Mouse (Mus musculus): ENCODE data around the gene 4932438A13Rik. TPM values are rescaled to one million over a fixed set of nuclear protein-coding genes. Genes with fewer than 3 reads are reported as not detected.

Gene 4932438A13Rik
- polyA plus RNA-seq, 1 experiment from 2014 or later: 22.2 TPM

GRCm38 (mm10) chr3:36853733-36854440, 9.0 kb upstream of the 4932438A13Rik start:
- Histone ChIP-seq H3K79me2 (ENCODE audit: inconsistent target) (no peaks in the 10 kb centered on the region), H3K36me3 (ENCODE audit: inconsistent target) (no peaks in the 10 kb centered on the region), H3K27ac (peak overlapping the region; percentile 25), H3K4me3 (ENCODE audit: inconsistent target) (peak overlapping the region; percentile 2; the same call in 1 of the 2 replicates)
- WGBS (ENCODE audit: missing documents): 3% methylated on average over 10 of the region's 10 CpGs

GRCm38 (mm10) chr3:36861411-36862410, 1.2 kb upstream of the 4932438A13Rik start:
- peak overlapping the region; percentile 32 for H3K4me3 ChIP-seq (ENCODE audit: inconsistent target)

DNA sequence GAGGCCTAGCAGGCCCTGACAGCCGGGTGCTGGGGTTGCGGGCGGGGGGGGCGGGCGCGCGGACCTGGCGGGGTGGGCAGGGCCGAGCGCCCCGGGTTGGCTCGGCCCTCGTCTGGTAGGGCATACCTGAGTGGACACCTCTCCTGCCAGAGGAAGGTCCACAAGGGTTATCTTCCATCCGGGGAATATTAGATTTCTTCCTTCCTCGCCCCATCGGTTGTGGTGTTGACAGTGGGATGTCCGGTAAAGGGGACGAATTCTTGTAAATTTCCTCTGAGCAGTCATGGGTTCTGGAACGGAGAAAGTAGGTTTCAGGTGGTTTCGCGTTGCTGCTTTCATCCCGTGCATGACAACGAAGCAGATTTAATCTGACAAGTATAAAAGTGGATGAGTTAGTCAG, 523 bp downstream of the 4932438A13Rik start:
- Histone ChIP-seq H3K27ac (no peak overlapping the region), H3K79me2 (ENCODE audit: inconsistent target) (peaks cover 49% of the 10 kb centered on the region), H3K36me3 (ENCODE audit: inconsistent target) (peaks cover 19% of the 10 kb centered on the region; the same call in 1 of the 2 replicates), H3K4me3 (ENCODE audit: inconsistent target) (peak overlapping the region; percentile 52)
- WGBS (ENCODE audit: missing documents): under 1% methylated on average over 23 of the region's 23 CpGs

More at GRCm38 (mm10) chr3:36861411-36862410, 1.2 kb upstream of the 4932438A13Rik start:
- Histone ChIP-seq H3K27ac (peak overlapping the region; percentile 67), H3K36me3 (ENCODE audit: inconsistent target) (peaks cover 19% of the 10 kb centered on the region; the same call in 1 of the 2 replicates), H3K79me2 (ENCODE audit: inconsistent target) (peaks cover 32% of the 10 kb centered on the region)
- 67% methylated on average over 3 of the region's 3 CpGs for WGBS (ENCODE audit: missing documents)

GRCm38 (mm10) chr3:36863881-36864280, 977 bp downstream of the 4932438A13Rik start:
- Histone ChIP-seq H3K36me3 (ENCODE audit: inconsistent target) (peaks cover 19% of the 10 kb centered on the region; the same call in 1 of the 2 replicates), H3K79me2 (ENCODE audit: inconsistent target) (peaks cover 49% of the 10 kb centered on the region), H3K4me3 (ENCODE audit: inconsistent target) (peak overlapping the region; percentile 52), H3K27ac (no peak overlapping the region)
- WGBS (ENCODE audit: missing documents): 38% methylated on average over 4 of the region's 4 CpGs

DNA sequence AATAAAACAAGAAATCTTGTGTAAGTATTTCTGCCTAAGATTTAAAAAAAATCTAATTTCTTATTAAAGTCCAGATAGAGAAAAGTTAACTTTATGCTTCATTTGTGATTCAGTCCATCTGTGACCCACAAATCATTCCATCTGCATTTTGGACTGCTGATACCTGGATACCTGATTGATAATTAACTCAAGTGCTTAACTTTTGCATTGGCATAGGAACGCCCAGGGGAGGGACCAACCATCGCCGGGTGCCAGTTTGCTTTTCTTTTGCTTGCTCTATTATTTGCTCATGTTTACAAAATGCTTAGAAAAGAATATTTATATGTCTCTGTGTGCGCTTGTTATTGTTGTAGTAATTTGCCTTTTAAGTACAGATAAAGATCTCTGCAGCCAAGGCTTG, 1.6 kb downstream of the 4932438A13Rik start:
- H3K4me3 ChIP-seq (ENCODE audit: inconsistent target): no peak overlapping the region
- no peak overlapping the region for H3K27ac ChIP-seq
- peaks cover 19% of the 10 kb centered on the region; the same call in 1 of the 2 replicates for H3K36me3 ChIP-seq (ENCODE audit: inconsistent target)
- peaks cover 49% of the 10 kb centered on the region for H3K79me2 ChIP-seq (ENCODE audit: inconsistent target)
- WGBS (ENCODE audit: missing documents): 98% methylated on average over 4 of the region's 4 CpGs

DNA sequence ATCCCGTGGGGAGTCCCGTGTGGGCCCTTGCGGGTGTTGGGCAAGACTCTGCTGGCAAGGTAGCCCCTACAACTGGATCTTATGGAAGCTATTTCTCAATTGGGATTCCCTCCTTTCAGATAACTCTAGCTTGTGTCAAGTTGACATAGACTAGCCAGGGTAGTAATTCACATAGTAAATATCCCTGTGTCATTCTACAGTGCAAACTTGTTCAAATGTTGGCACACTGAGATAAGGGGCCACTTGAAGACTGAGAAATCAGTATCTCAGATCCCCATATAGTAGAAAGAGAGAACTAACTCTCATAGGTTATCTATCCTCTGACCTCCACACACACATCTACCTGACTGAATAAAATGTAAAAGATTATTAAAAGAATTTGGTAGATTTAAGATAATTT, 42.5 kb downstream of the 4932438A13Rik start:
- Histone ChIP-seq H3K36me3 (ENCODE audit: inconsistent target) (peaks cover 27% of the 10 kb centered on the region; the same call in 1 of the 2 replicates), H3K4me3 (ENCODE audit: inconsistent target) (no peak overlapping the region), H3K79me2 (ENCODE audit: inconsistent target) (no peaks in the 10 kb centered on the region), H3K27ac (no peak overlapping the region)
- WGBS (ENCODE audit: missing documents): 100% methylated on average over 3 of the region's 3 CpGs

- 89% methylated on average over 2 of the region's 2 CpGs for WGBS (ENCODE audit: missing documents)
- no peak overlapping the region for H3K27ac ChIP-seq
- no peak overlapping the region for H3K4me3 ChIP-seq (ENCODE audit: inconsistent target)
- H3K36me3 ChIP-seq (ENCODE audit: inconsistent target): peaks cover 45% of the 10 kb centered on the region
- H3K79me2 ChIP-seq (ENCODE audit: inconsistent target): no peaks in the 10 kb centered on the region
These were observed 54.9 kb downstream of the 4932438A13Rik start for GRCm38 (mm10) chr3:36917832-36918231.

DNA sequence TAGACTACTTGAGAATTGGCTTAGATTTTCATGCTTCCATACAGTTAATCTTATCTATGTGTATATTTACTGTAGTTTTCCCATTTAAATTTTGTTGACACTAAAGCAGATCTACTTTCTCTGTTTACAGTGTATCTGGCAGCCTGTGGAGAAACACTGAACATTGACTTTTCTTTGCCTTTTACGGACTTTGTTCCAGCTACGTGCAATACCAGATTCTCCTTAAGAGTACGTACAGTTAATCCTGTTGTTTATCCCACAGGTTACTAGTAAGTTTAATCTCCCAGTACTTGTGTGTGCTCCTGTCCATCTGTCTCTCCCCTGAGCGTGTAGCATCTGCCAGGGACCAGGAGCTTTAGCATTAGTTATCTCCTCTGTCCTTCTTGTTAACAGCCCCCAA, 55.4 kb downstream of the 4932438A13Rik start:
- H3K36me3 ChIP-seq (ENCODE audit: inconsistent target): peaks cover 48% of the 10 kb centered on the region
- no peak overlapping the region for H3K4me3 ChIP-seq (ENCODE audit: inconsistent target)
- WGBS (ENCODE audit: missing documents): 94% methylated on average over 4 of the region's 4 CpGs
- H3K79me2 ChIP-seq (ENCODE audit: inconsistent target): no peaks in the 10 kb centered on the region
- no peak overlapping the region for H3K27ac ChIP-seq

GRCm38 (mm10) chr3:36941572-36941971, 78.7 kb downstream of the 4932438A13Rik start:
- WGBS (ENCODE audit: missing documents): 68% methylated on average over 5 of the region's 5 CpGs
- no peaks in the 10 kb centered on the region for H3K79me2 ChIP-seq (ENCODE audit: inconsistent target)
- H3K4me3 ChIP-seq (ENCODE audit: inconsistent target): no peak overlapping the region
- H3K27ac ChIP-seq: no peak overlapping the region
- H3K36me3 ChIP-seq (ENCODE audit: inconsistent target): peaks cover 48% of the 10 kb centered on the region

DNA sequence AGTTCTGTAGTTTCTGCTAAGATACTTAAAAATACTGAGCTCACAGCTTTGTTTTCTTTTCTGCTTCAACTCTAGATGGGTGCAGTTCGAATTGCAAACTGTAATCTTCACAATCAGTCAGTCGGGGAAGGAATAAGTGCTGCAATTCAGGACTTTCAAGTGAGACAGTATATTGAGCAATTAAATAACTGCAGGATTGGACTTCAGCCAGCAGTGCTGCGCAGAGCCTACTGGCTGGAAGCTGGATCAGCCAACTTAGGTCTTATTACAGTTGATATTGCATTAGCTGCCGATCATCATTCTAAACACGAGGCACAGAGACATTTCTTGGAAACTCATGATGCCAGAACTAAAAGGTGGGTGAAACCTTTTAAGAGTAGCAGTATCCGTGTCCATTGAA, 79.2 kb downstream of the 4932438A13Rik start:
- H3K27ac ChIP-seq: no peak overlapping the region
- WGBS (ENCODE audit: missing documents): 76% methylated on average over 6 of the region's 6 CpGs
- peaks cover 49% of the 10 kb centered on the region for H3K36me3 ChIP-seq (ENCODE audit: inconsistent target)
- no peaks in the 10 kb centered on the region for H3K79me2 ChIP-seq (ENCODE audit: inconsistent target)
- H3K4me3 ChIP-seq (ENCODE audit: inconsistent target): no peak overlapping the region

GRCm38 (mm10) chr3:36943706-36944105, 80.8 kb downstream of the 4932438A13Rik start:
- Histone ChIP-seq H3K79me2 (ENCODE audit: inconsistent target) (no peaks in the 10 kb centered on the region), H3K36me3 (ENCODE audit: inconsistent target) (peaks cover 48% of the 10 kb centered on the region), H3K27ac (no peak overlapping the region), H3K4me3 (ENCODE audit: inconsistent target) (no peak overlapping the region)

GRCm38 (mm10) chr3:37037979-37038378, 175.1 kb downstream of the 4932438A13Rik start:
- no peaks in the 10 kb centered on the region for H3K79me2 ChIP-seq (ENCODE audit: inconsistent target)
- peaks cover 82% of the 10 kb centered on the region for H3K36me3 ChIP-seq (ENCODE audit: inconsistent target)
- H3K4me3 ChIP-seq (ENCODE audit: inconsistent target): no peak overlapping the region
- no peak overlapping the region for H3K27ac ChIP-seq
- 57% methylated on average over 2 of the region's 2 CpGs for WGBS (ENCODE audit: missing documents)

GRCm38 (mm10) chr3:37039811-37040210, 176.9 kb downstream of the 4932438A13Rik start:
- Histone ChIP-seq H3K79me2 (ENCODE audit: inconsistent target) (no peaks in the 10 kb centered on the region), H3K36me3 (ENCODE audit: inconsistent target) (peaks cover 79% of the 10 kb centered on the region), H3K27ac (no peak overlapping the region), H3K4me3 (ENCODE audit: inconsistent target) (no peak overlapping the region)

DNA sequence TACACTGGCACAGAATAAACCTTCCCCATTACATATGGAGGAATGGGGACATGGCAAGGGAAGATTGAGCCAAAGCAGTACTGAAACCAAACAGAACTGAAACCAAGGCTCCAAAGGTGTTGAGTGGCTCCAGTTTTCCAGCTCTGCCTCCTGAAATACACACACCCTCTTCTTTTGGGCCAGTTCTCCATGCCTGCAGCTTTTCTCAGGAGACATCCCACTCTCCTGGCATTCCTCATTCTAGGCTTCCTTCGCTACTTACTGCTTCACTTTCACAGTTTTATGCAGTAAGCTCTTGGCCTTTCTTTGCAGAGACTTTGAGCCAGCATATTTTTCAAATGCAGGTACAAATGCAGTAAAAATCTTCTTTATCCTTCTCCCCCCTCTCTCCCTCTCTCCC, 188.6 kb downstream of the 4932438A13Rik start:
- Histone ChIP-seq H3K79me2 (ENCODE audit: inconsistent target) (no peaks in the 10 kb centered on the region), H3K4me3 (ENCODE audit: inconsistent target) (no peak overlapping the region), H3K27ac (no peak overlapping the region), H3K36me3 (ENCODE audit: inconsistent target) (peaks cover 39% of the 10 kb centered on the region)
- WGBS (ENCODE audit: missing documents): 93% methylated on average over 1 of the region's 1 CpGs

DNA sequence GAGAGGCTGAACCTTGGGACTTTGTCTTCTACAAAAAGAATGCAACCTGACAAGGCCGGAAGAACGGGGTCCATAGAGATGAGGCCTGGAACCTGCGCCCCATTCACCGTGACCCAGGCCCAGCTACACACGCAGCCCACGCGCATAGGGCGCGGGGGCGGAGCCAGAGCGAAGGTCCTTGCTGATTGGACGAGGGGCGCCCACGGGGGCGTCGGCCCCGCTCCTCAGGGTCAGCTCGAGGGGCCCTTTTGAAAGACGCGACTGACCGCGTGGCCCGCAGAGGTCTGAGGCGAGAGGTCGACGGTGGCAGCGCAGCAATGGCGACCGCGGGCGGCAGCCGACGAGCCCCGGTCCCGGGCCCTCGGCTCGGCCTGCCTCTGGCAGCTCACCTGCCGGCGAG, 200.5 kb downstream of the 4932438A13Rik start, which contains the start of gene Adad1:
TSS of gene Adad1 (plus strand) at position 122 of the 400 bp plus-strand sequence.
- Histone ChIP-seq H3K79me2 (ENCODE audit: inconsistent target) (no peaks in the 10 kb centered on the region), H3K27ac (no peak within 1 kb of the TSS), H3K36me3 (ENCODE audit: inconsistent target) (no peaks in the 10 kb centered on the region), H3K4me3 (ENCODE audit: inconsistent target) (no peak within 1 kb of the TSS)
- 67% methylated on average over 30 of the region's 39 CpGs for WGBS (ENCODE audit: missing documents)

Measured in macrophage (primary cell).